Mouse (Mus musculus): Measurements from ENCODE around the gene Cops6. TPM values are rescaled to one million over a fixed set of nuclear protein-coding genes. Genes with fewer than 3 reads are reported as not detected.

Cops6 gene
- polyA plus RNA-seq, 1 experiment from 2014 or later = 307 TPM

GRCm38 (mm10) chr5:138194755-138195345 is 34.0 kb downstream of the Cops6 start:
- WGBS = under 1% methylated on average over 29 of the region's 29 CpGs
- peak; percentile 78 for ATAC-seq (ENCODE audit: low read depth)

DNA sequence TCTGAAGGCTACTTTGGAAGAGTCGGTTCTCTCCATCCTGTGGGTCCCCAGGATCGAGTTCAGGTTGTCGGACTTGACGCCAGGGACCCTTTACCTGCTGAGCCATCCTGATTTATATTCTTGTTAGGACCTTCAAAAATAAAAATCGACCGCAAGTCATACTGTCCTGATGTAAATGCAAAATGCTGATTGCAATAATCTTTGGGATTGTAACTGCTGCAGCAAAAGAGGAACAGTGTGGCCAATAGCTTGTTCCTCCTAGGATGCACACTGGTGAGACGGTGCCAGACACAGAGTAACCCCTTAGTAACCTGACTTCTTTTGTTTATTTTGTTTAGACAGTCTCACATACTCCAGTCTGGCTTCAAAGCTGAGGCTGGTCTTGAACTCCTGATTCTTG is 34.6 kb downstream of the Cops6 start:
- no peak for ATAC-seq (ENCODE audit: low read depth)
- 75% methylated on average over 7 of the region's 7 CpGs for WGBS
- peak overlapping the region; percentile 90 for H3K27ac ChIP-seq (replicated peaks)

More at GRCm38 (mm10) chr5:138194755-138195345, 34.0 kb downstream of the Cops6 start:
- H3K9me3 ChIP-seq = no peaks in the 10 kb centered on the region
- peaks cover 34% of the 10 kb centered on the region for H3K36me3 ChIP-seq
- peak overlapping the region; percentile 82 for H3K4me2 ChIP-seq
- peak overlapping the region; percentile 90 for H3K27ac ChIP-seq (replicated peaks)
- H3K9ac ChIP-seq = peak overlapping the region; percentile 89
- H3K27me3 ChIP-seq = no peaks in the 10 kb centered on the region
- H3K4me3 ChIP-seq = peak overlapping the region; percentile 63
- peaks cover 20% of the 10 kb centered on the region for H3K4me1 ChIP-seq (replicated peaks)

DNA sequence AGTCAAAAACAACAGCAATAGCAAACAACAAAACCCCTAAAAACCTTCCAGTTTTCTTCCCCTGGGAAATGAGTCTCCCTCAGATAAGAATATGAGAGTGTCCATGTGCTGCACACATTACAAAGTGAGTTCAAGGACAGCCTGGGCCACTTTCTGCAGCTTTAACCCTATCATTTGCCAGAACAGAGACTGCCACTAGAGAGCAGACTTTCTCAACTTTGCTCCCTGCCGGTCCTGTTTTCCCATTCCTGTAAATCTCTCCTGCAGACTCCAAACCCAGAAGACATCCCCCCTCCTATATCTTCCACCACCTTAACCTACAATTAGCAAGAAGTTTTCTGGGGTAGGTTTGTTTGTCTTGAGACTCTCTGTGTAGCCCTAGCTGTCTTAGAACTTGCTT is 38.7 kb downstream of the Cops6 start:
- Histone ChIP-seq H3K27ac (replicated peaks) (no peak overlapping the region), H3K36me3 (no peaks in the 10 kb centered on the region), H3K4me3 (no peak overlapping the region), H3K4me2 (no peak overlapping the region), H3K27me3 (no peaks in the 10 kb centered on the region), H3K4me1 (replicated peaks) (peaks cover 13% of the 10 kb centered on the region), H3K9ac (no peak overlapping the region), H3K9me3 (no peaks in the 10 kb centered on the region)
- ATAC-seq (ENCODE audit: low read depth) = no peak
- WGBS = 7% methylated on average over 1 of the region's 1 CpGs

More for the DNA sequence above, 34.6 kb downstream of the Cops6 start:
- peaks cover 28% of the 10 kb centered on the region for H3K36me3 ChIP-seq
- peaks cover 20% of the 10 kb centered on the region for H3K4me1 ChIP-seq (replicated peaks)
- peak overlapping the region; percentile 63 for H3K4me3 ChIP-seq
- no peaks in the 10 kb centered on the region for H3K27me3 ChIP-seq
- H3K9ac ChIP-seq = peak overlapping the region; percentile 89
- H3K4me2 ChIP-seq = peak overlapping the region; percentile 82
- H3K9me3 ChIP-seq = no peaks in the 10 kb centered on the region

DNA sequence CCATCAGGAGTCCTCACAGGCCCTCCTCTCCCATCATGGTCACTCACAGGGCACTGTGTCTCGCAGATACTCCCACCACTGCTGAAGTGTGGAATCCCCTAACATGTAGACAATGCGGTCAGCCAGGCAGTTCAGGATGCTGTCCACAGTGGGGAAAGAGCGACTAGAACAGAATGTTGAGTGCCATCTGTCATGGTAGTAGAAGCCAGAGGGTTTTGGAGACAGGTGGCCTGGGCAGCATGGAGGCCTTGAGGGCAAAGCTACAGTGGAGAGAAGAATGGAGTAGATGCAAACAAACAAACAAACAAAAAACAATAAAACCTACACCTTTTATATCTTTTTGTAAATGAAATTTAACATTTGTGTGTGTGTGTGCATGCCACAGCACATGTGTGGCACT is 41.2 kb downstream of the Cops6 start:
- Histone ChIP-seq H3K4me2 (no peak overlapping the region), H3K9me3 (peaks cover 8% of the 10 kb centered on the region; the same call in 1 of the 2 replicates), H3K27ac (replicated peaks) (no peak overlapping the region), H3K9ac (no peak overlapping the region), H3K4me1 (replicated peaks) (no peaks in the 10 kb centered on the region), H3K27me3 (no peaks in the 10 kb centered on the region), H3K4me3 (no peak overlapping the region), H3K36me3 (no peaks in the 10 kb centered on the region)
- WGBS = 87% methylated on average over 3 of the region's 3 CpGs
- ATAC-seq (ENCODE audit: low read depth) = no peak

- Histone ChIP-seq H3K36me3 (no peaks in the 10 kb centered on the region), H3K4me3 (no peak overlapping the region), H3K4me2 (no peak overlapping the region), H3K9me3 (peaks cover 13% of the 10 kb centered on the region), H3K27ac (replicated peaks) (no peak overlapping the region), H3K27me3 (no peaks in the 10 kb centered on the region), H3K9ac (no peak overlapping the region), H3K4me1 (replicated peaks) (no peaks in the 10 kb centered on the region)
- WGBS = 95% methylated on average over 1 of the region's 1 CpGs
- ATAC-seq (ENCODE audit: low read depth) = no peak
Measured at GRCm38 (mm10) chr5:138207253-138207652, 46.4 kb downstream of the Cops6 start.

DNA sequence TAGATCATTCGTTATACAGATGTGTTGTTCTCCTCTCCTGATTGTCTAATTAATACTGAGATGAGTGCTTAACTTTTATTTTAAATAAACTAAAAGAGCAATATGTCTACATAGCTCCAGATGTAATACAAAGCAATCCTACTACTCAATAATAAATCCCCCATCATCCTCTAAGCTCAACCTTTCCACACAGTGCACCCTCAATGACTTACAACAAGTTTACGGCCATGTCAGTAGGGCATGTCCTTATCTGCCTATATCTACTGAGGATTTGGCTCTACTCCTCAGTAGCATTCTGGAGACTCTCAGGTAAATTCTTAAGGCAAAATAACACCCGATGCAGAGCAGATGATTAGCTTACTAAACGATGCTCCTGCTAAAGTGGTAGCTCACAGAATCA is 47.0 kb downstream of the Cops6 start:
- Histone ChIP-seq H3K9ac (no peak overlapping the region), H3K36me3 (no peaks in the 10 kb centered on the region), H3K4me3 (no peak overlapping the region), H3K4me2 (no peak overlapping the region), H3K27me3 (no peaks in the 10 kb centered on the region), H3K9me3 (peaks cover 13% of the 10 kb centered on the region), H3K4me1 (replicated peaks) (no peaks in the 10 kb centered on the region), H3K27ac (replicated peaks) (no peak overlapping the region)
- ATAC-seq (ENCODE audit: low read depth) = no peak
- 83% methylated on average over 4 of the region's 4 CpGs for WGBS

MicroRNAs encoded within 50 kb of the gene (microRNA counts, 519-probe panel; counts per million panel counts)
- microRNA mmu-miR-106b (4,812 counts per million, percentile 82 among the panel's probes with 10 or more counts), microRNA mmu-miR-25 (5,649 counts per million, percentile 93 among the panel's probes with 10 or more counts), microRNA mmu-miR-93 (4,636 counts per million, percentile 78 among the panel's probes with 10 or more counts)

Small RNA genes lying within 50 kb of the gene (microRNA-seq; reads per million reads assigned to microRNA genes)
- gene Mir106b (5,138 reads per million, percentile 93 among the genes with 10 or more reads in this experiment), gene Mir25 (314 reads per million, percentile 70 among the genes with 10 or more reads in this experiment), gene Mir93 (9,042 reads per million, percentile 95 among the genes with 10 or more reads in this experiment)

Other genes starting within 250 kb of the Cops6 start
- not detected in 2 replicates for gene Cyp3a13, start 239.5 kb upstream of the Cops6 start, polyA plus RNA-seq (2015; fragmentation: Nextera tagmentation; extraction: Ambion mirVana)
- gene Gjc3, start 198.0 kb upstream of the Cops6 start, polyA plus RNA-seq (2015; fragmentation: Nextera tagmentation; extraction: Ambion mirVana) = 0.21 and 0.27 TPM in 2 replicates
- gene Azgp1, start 179.6 kb upstream of the Cops6 start, polyA plus RNA-seq (2015; fragmentation: Nextera tagmentation; extraction: Ambion mirVana) = not detected in 2 replicates
- not detected in 2 replicates for gene Smok3a, start 139.8 kb upstream of the Cops6 start, polyA plus RNA-seq (2015; fragmentation: Nextera tagmentation; extraction: Ambion mirVana)
- not detected in 2 replicates for gene Smok3b, start 139.6 kb upstream of the Cops6 start, polyA plus RNA-seq (2015; fragmentation: Nextera tagmentation; extraction: Ambion mirVana)
- not detected in 2 replicates for gene Smok3c, start 107.9 kb upstream of the Cops6 start, polyA plus RNA-seq (2015; fragmentation: Nextera tagmentation; extraction: Ambion mirVana)
- 26.1 and 26.5 TPM in 2 replicates for gene Zkscan1, start 76.0 kb upstream of the Cops6 start, polyA plus RNA-seq (2015; fragmentation: Nextera tagmentation; extraction: Ambion mirVana)
- 96.3 and 98.2 TPM in 2 replicates for gene Zscan21, start 44.2 kb upstream of the Cops6 start, polyA plus RNA-seq (2015; fragmentation: Nextera tagmentation; extraction: Ambion mirVana)
- 27.8 and 32.2 TPM in 2 replicates for gene Zfp113, start 5.3 kb upstream of the Cops6 start, polyA plus RNA-seq (2015; fragmentation: Nextera tagmentation; extraction: Ambion mirVana)
- 21.6 and 23.5 TPM in 2 replicates for gene Ap4m1, start 10.9 kb downstream of the Cops6 start, polyA plus RNA-seq (2015; fragmentation: Nextera tagmentation; extraction: Ambion mirVana)
- 96.3 and 104 TPM in 2 replicates for gene Mcm7, start 11.4 kb downstream of the Cops6 start, polyA plus RNA-seq (2015; fragmentation: Nextera tagmentation; extraction: Ambion mirVana)
- 81.7 and 85.6 TPM in 2 replicates for gene Taf6, start 26.4 kb downstream of the Cops6 start, polyA plus RNA-seq (2015; fragmentation: Nextera tagmentation; extraction: Ambion mirVana)
- 34.0 and 37.3 TPM in 2 replicates for gene Cnpy4, start 26.4 kb downstream of the Cops6 start, polyA plus RNA-seq (2015; fragmentation: Nextera tagmentation; extraction: Ambion mirVana)
- gene Mblac1, start 33.2 kb downstream of the Cops6 start, polyA plus RNA-seq (2015; fragmentation: Nextera tagmentation; extraction: Ambion mirVana) = 12.9 and 13.5 TPM in 2 replicates
- gene Nxpe5, start 64.8 kb downstream of the Cops6 start, polyA plus RNA-seq (2015; fragmentation: Nextera tagmentation; extraction: Ambion mirVana) = not detected in 2 replicates
- gene Lamtor4, start 94.4 kb downstream of the Cops6 start, polyA plus RNA-seq (2015; fragmentation: Nextera tagmentation; extraction: Ambion mirVana) = 89.7 and 94.5 TPM in 2 replicates
- gene BC037034, start 103.0 kb downstream of the Cops6 start, polyA plus RNA-seq (2015; fragmentation: Nextera tagmentation; extraction: Ambion mirVana) = 17.3 and 18.3 TPM in 2 replicates
- 3.2 TPM in 2 replicates for gene Gal3st4, start 111.8 kb downstream of the Cops6 start, polyA plus RNA-seq (2015; fragmentation: Nextera tagmentation; extraction: Ambion mirVana)
- gene Gm43720, start 118.9 kb downstream of the Cops6 start, polyA plus RNA-seq (2015; fragmentation: Nextera tagmentation; extraction: Ambion mirVana) = 0.08 TPM in 1 of 2 replicates, not detected in the other
- 184 and 198 TPM in 2 replicates for gene Gpc2, start 118.9 kb downstream of the Cops6 start, polyA plus RNA-seq (2015; fragmentation: Nextera tagmentation; extraction: Ambion mirVana)
- gene Stag3, start 119.2 kb downstream of the Cops6 start, polyA plus RNA-seq (2015; fragmentation: Nextera tagmentation; extraction: Ambion mirVana) = 3.6 and 4.4 TPM in 2 replicates
- not detected in 2 replicates for gene Pvrig, start 180.9 kb downstream of the Cops6 start, polyA plus RNA-seq (2015; fragmentation: Nextera tagmentation; extraction: Ambion mirVana)